Mouse (Mus musculus) stomach, embryonic 16.5 days (tissue): Measurements from ENCODE around the gene Vrk1. TPM values are rescaled to one million over a fixed set of nuclear protein-coding genes. Genes with fewer than 3 reads are reported as not detected.

Experiments used
- ATAC-seq: fragments of 200-750 bp; cut with Nextera tagmentation; 2 replicates; pipeline ENCODE4 v1.8.0; 2017; ENCODE audit warnings: moderate number of reproducible peaks, moderate TSS enrichment; ENCODE audit not compliant: insufficient read depth, low FRiP score
- H3K27ac ChIP-seq: fragments of 300-500 bp; sonication (generic); 2 replicates; pipeline ENCODE4 v1.5.1; 2014; ENCODE audit warnings: low read length
- H3K27me3 ChIP-seq: fragments of 300-500 bp; sonication (generic); 2 replicates; pipeline ENCODE4 v1.6.1; 2014; ENCODE audit warnings: low read length, control low read depth, mixed read lengths; ENCODE audit not compliant: control insufficient read depth, insufficient read depth
- H3K36me3 ChIP-seq: fragments of 300-500 bp; sonication (generic); 2 replicates; pipeline ENCODE4 v1.6.1; 2014; ENCODE audit warnings: low read length; ENCODE audit not compliant: control insufficient read depth, insufficient read depth
- H3K4me1 ChIP-seq: fragments of 300-500 bp; sonication (generic); 2 replicates; pipeline ENCODE4 v1.6.1; 2014; ENCODE audit warnings: low read length, control low read depth, mixed read lengths; ENCODE audit not compliant: control insufficient read depth, insufficient read depth
- H3K4me2 ChIP-seq: fragments of 300-500 bp; sonication (generic); 2 replicates; pipeline ENCODE4 v1.6.1; 2014; ENCODE audit warnings: low read depth, low read length, mixed read lengths
- H3K4me3 ChIP-seq: fragments of 300-500 bp; sonication (generic); replicated peaks from 2 replicates; pipeline ENCODE4 v1.5.1; 2014; ENCODE audit warnings: mild to moderate bottlenecking, low read length
- H3K9ac ChIP-seq: fragments of 300-500 bp; sonication (generic); 2 replicates; pipeline ENCODE4 v1.6.1; 2014; ENCODE audit warnings: low read length
- H3K9me3 ChIP-seq: fragments of 300-500 bp; sonication (generic); replicated peaks from 2 replicates; pipeline ENCODE4 v1.6.1; 2016; ENCODE audit warnings: low read length, control low read depth; ENCODE audit not compliant: control insufficient read depth
- WGBS: fragments of 180-500 bp; shearing (Covaris S2); extraction: QIAGEN DNeasy Blood & Tissue Kit; methylation state at CpG from one replicate; pipeline ENCODE4 v1.1.7; 2014; 5-methylcytosine and 5-hydroxymethylcytosine counted together
- polyA plus RNA-seq: library from polyadenylated mRNA; unstranded; fragments of >200 nt; fragmentation: Nextera tagmentation; extraction: Ambion mirVana; gene quantifications from 2 replicates; pipeline ENCODE4 v1.2.1, GENCODE M21; 2015

Vrk1 gene
- polyA plus RNA-seq, 1 experiment from 2014 or later: 58.3 TPM

DNA sequence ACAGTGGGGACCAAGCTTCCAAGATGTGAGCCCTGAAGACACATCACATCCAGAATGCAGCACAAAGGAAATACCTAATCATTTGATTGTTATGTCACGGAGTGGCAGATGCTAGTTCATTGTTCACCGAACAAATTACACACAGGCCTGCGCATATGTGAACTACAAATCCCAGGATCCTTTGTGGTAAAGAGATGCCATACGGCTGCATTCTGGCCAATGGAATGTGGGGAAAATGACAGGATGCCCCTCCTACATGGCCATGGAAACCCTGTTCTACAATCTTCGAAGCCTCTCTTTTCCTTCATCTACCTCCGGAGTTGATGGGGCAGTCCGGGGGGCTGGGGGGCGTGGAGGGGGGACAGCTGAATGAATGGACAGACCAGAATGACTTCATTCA lies 37.4 kb upstream of the Vrk1 start:
- H3K9me3 ChIP-seq: no peaks in the 10 kb centered on the region
- WGBS: 86% methylated on average over 8 of the region's 8 CpGs

DNA sequence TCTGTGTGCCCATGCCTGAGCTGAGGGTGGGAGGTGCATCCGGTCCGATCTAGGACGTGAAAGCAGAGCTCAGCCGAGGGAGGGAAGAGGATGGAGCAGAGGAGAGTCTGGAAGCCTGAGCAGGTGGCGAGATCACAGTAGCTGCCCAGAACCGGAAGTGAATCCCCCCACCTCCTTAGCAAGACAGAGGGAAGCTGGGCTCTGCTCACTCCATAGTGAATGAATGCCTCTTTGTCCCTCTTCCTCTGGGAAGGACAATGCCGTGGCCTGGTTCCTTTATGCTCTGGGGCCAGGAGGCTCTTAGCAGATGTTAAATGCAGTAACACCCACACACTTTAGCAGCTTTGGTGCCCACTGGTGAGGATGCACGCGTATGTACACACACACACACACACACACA lies 36.3 kb upstream of the Vrk1 start:
- 66% methylated on average over 9 of the region's 9 CpGs for WGBS
- H3K9me3 ChIP-seq: no peaks in the 10 kb centered on the region
- no peaks in the 10 kb centered on the region for H3K27me3 ChIP-seq
- H3K36me3 ChIP-seq: no peaks in the 10 kb centered on the region
- no peak overlapping the region for H3K27ac ChIP-seq
- H3K4me1 ChIP-seq: no peaks in the 10 kb centered on the region
- H3K4me3 ChIP-seq: no peak overlapping the region
- no peak for ATAC-seq
- H3K4me2 ChIP-seq: no peak overlapping the region
- H3K9ac ChIP-seq: no peak overlapping the region

More for the DNA sequence above, 37.4 kb upstream of the Vrk1 start:
- no peak for ATAC-seq
- no peaks in the 10 kb centered on the region for H3K27me3 ChIP-seq
- H3K9ac ChIP-seq: no peak overlapping the region
- no peak overlapping the region for H3K4me2 ChIP-seq
- H3K4me3 ChIP-seq: no peak overlapping the region
- H3K4me1 ChIP-seq: no peaks in the 10 kb centered on the region
- H3K27ac ChIP-seq: no peak overlapping the region
- H3K36me3 ChIP-seq: no peaks in the 10 kb centered on the region

DNA sequence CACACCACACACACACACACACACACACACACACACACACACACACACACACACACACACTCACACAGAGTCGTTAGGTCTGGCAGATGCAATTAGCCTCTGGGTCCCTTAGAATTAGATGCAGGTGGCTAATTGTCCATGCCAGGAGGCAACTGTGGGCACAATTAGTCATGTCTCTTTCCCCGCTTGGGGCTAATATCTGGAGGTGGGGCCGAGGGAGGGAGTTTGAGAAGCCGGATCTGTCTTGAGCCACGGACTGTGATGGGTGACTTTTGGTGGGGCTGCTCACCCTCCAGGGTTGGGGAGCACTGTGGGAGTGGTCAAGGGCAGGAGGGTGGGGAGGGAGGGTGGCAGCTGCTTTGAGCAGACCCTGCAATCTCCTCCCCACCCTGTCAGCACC lies 35.9 kb upstream of the Vrk1 start:
- Histone ChIP-seq H3K4me3 (no peak overlapping the region), H3K4me1 (no peaks in the 10 kb centered on the region), H3K27ac (no peak overlapping the region), H3K4me2 (no peak overlapping the region), H3K9me3 (no peaks in the 10 kb centered on the region), H3K36me3 (no peaks in the 10 kb centered on the region), H3K9ac (no peak overlapping the region), H3K27me3 (no peaks in the 10 kb centered on the region)
- no peak for ATAC-seq
- 58% methylated on average over 5 of the region's 5 CpGs for WGBS

DNA sequence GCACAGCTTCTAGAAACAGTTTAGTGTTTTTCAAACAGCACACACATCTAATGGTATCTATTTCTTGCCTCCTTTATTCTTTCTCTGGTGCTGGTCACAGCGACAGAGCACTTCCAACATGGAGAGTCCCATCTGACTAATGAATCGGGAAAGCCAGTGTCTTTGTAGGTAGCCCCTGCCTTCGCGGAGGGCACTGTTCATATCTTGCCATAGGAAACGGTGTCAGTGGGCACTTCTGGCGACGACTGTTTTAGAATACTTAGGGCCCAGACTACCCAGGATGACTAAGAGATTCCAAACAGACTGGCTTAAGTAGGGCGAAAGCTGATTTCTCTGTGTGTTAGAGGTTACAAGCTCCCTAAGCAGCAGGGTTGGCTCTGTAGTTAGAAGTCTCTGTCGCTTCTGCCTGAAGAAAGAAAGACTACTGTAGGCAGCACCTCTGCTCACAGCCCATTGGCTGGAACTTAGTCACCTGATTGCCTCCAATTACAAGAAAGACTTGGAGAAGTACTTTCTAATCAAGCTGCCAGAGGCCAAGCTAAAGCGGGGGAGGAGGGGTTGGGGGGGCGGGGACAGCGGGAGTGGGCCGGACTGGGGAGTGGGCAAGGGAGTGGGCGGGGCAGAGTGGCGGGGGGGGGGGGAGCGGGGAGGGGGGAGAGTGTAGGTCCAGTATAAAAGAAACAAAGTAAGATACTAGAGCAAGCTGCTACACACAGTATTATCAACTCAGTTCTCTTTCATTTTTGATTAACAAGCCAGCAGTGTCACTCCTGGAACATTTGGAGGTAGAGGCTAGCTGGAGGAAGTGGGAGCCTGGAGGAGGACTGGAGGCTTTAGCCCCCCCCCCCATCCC lies 28.7 kb upstream of the Vrk1 start:
- Histone ChIP-seq H3K4me3 (peak overlapping the region; percentile 2), H3K27me3 (no peaks in the 10 kb centered on the region), H3K4me2 (peak overlapping the region; percentile 34), H3K36me3 (no peaks in the 10 kb centered on the region), H3K27ac (no peak overlapping the region), H3K9me3 (peaks cover 5% of the 10 kb centered on the region; the same call in 1 of the 2 replicates), H3K9ac (no peak overlapping the region; the same call in 1 of the 2 replicates), H3K4me1 (no peaks in the 10 kb centered on the region)
- WGBS: 22% methylated on average over 12 of the region's 16 CpGs
- ATAC-seq: peak; percentile 53; the same call in 1 of the 2 replicates

DNA sequence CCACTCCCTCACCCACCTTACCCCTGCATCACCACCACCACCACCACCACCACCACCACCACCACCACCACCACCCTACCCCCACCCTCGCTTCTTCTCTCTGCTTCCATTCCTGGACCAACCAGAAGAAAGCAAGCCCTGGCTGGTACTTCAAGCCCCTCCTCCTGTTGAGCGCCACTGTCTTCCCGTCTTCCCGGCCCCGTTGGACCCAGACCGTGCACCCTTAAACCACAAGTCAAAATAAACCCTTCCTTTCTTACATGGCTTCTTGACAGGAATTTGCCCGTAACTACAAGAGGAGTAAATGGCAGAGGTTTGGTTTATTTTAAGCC lies 28.1 kb upstream of the Vrk1 start:
- ATAC-seq: peak; percentile 17; the same call in 1 of the 2 replicates
- no peaks in the 10 kb centered on the region for H3K27me3 ChIP-seq
- H3K4me3 ChIP-seq: no peak overlapping the region
- no peak overlapping the region for H3K9ac ChIP-seq
- no peaks in the 10 kb centered on the region for H3K36me3 ChIP-seq
- H3K4me1 ChIP-seq: no peaks in the 10 kb centered on the region
- no peak overlapping the region for H3K27ac ChIP-seq
- no peak overlapping the region for H3K4me2 ChIP-seq
- H3K9me3 ChIP-seq: peaks cover 5% of the 10 kb centered on the region; the same call in 1 of the 2 replicates
- WGBS: 81% methylated on average over 7 of the region's 7 CpGs

DNA sequence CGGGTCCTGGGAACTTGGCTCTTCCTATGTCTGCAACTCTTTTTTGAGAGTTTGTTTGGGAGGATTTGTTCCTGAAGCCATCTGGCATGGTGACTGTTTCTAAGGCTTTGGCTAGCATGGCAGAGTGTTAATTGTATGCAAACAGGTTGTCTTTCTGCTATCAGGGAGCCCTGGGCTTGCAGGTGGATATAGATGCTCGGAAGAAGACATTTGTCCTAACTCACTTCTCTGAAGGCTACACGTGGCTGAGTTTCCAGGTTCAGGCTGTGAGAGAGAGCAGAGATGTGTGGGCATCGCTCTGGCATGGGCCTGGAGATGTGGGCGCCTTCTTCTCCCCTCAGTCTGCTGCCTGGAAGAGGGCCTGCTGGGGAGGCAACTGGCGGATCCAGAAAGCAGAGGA lies 27.4 kb upstream of the Vrk1 start:
- H3K4me1 ChIP-seq: no peaks in the 10 kb centered on the region
- no peak overlapping the region for H3K27ac ChIP-seq
- ATAC-seq: no peak
- H3K4me3 ChIP-seq: no peak overlapping the region
- H3K36me3 ChIP-seq: no peaks in the 10 kb centered on the region
- 77% methylated on average over 6 of the region's 6 CpGs for WGBS
- H3K4me2 ChIP-seq: no peak overlapping the region
- peaks cover 5% of the 10 kb centered on the region; the same call in 1 of the 2 replicates for H3K9me3 ChIP-seq
- H3K9ac ChIP-seq: no peak overlapping the region
- H3K27me3 ChIP-seq: no peaks in the 10 kb centered on the region

DNA sequence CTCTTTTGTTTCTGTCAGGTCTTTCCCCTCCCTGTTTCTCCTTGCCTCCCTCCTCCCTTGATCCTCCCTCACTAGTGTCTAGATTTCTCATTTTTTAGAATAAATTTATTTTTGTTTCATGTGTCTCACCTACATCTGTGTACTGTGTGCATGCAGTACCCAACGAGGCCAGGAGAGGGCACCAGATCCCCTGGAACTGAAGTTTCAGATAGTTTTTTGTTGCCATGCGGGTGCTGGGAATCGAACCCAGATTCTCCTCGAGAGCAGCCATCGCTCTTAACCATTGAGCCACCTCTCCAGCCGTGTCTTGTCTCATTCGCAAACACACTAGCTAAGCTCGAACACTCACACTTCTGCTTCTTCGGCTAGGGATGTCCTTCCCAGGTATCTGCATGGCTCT lies 26.5 kb upstream of the Vrk1 start:
- no peaks in the 10 kb centered on the region for H3K27me3 ChIP-seq

DNA sequence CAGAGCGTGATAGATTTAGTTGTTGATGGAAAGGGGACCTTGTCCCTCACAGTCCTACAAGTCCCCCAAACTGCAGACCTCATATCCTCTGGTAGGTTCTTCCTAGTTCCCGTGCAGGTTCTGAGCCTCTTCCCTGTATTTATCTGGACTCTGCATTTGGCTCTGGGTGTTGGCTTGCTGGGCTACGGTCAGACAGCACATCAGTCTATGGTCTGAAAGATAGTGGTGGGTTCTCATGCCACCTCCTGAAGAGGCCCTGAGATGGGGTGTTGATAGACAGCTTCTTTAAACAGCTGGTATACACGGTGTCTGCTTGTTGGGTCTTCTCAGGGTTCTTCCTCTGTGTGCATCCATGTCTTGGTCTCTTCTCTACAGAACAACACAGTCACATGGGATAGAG lies 21.6 kb upstream of the Vrk1 start:
- Histone ChIP-seq H3K36me3 (no peaks in the 10 kb centered on the region), H3K9ac (no peak overlapping the region), H3K27ac (no peak overlapping the region), H3K27me3 (no peaks in the 10 kb centered on the region), H3K4me1 (no peaks in the 10 kb centered on the region), H3K4me3 (no peak overlapping the region), H3K9me3 (peaks cover 4% of the 10 kb centered on the region; the same call in 1 of the 2 replicates), H3K4me2 (no peak overlapping the region)
- 87% methylated on average over 4 of the region's 4 CpGs for WGBS
- ATAC-seq: no peak

More for the DNA sequence above, 26.5 kb upstream of the Vrk1 start:
- H3K27ac ChIP-seq: no peak overlapping the region
- no peak overlapping the region for H3K4me2 ChIP-seq
- peaks cover 5% of the 10 kb centered on the region; the same call in 1 of the 2 replicates for H3K9me3 ChIP-seq
- no peaks in the 10 kb centered on the region for H3K36me3 ChIP-seq
- H3K4me1 ChIP-seq: no peaks in the 10 kb centered on the region
- ATAC-seq: no peak
- no peak overlapping the region for H3K4me3 ChIP-seq
- no peak overlapping the region for H3K9ac ChIP-seq
- 89% methylated on average over 9 of the region's 9 CpGs for WGBS

DNA sequence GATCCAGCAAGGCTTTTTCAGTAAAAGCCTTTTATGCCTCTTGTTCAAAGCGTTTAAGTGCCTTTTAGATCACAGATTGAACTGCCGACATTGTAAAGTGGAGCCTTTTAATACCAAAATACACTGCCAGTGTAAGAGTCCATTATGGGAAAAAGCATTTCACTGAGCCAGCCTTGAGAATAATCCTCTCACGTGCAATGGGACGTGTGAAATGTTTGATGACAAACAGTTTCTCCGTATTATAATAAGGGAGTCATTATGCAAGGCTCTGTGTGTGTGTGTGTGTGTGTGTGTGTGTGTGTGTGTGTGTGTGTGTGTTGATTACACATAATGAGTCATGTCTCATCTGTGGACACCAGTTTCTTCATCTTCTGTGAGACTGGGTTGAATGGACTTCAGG lies 17.3 kb upstream of the Vrk1 start:
- 70% methylated on average over 5 of the region's 5 CpGs for WGBS
- no peak overlapping the region for H3K27ac ChIP-seq

More for the DNA sequence above, 17.3 kb upstream of the Vrk1 start:
- Histone ChIP-seq H3K4me3 (no peak overlapping the region), H3K27me3 (no peaks in the 10 kb centered on the region), H3K9me3 (no peaks in the 10 kb centered on the region), H3K36me3 (no peaks in the 10 kb centered on the region), H3K4me1 (no peaks in the 10 kb centered on the region), H3K9ac (no peak overlapping the region), H3K4me2 (no peak overlapping the region)
- ATAC-seq: no peak
